Mouse (Mus musculus) adrenal gland, adult 18-20 months (tissue): ENCODE measurements around the gene Abca2. TPM values are rescaled to one million over a fixed set of nuclear protein-coding genes. Genes with fewer than 3 reads are reported as not detected.
A peak's percentile ranks its signal among the peaks of the same experiment; 100 is the strongest.

ENCODE experiments used
- DNase-seq, 2 experiments: peaks; one replicate each; pipeline ENCODE4 v3.0.0; 2021 to 2022; ENCODE audit warnings: low spot score in 2 of 2
- total RNA-seq, 2 experiments: library from RNA; stranded (reverse); gene quantifications; 1 replicate in 1 of 2; 2 replicates in 1 of 2; pipeline ENCODE4 v1.2.3; 2021

The Abca2 gene
- total RNA-seq, 2 experiments from 2014 or later, result 36.9 to 48.5 TPM

DNA sequence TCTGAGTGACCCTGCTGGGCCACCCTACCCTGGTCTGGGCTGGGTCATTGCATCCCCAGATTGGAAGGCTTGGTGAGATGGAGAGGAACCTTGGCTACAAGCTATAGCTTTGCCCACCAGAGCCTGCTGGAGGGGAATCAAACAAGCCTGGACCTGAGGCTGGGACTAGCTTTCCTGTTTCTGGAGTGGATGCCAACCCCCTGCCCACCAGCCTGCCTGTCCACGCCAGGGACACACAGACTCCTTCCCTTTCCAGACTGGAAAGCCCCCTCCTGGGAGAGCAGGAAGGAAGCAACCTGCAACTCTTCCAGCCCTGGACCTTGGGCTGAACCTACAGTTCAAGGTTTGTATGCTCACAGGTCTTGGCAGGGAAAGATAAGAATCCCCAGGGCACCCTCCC, 4.9 kb upstream of the Abca2 start:
- no peak for DNase-seq

DNA sequence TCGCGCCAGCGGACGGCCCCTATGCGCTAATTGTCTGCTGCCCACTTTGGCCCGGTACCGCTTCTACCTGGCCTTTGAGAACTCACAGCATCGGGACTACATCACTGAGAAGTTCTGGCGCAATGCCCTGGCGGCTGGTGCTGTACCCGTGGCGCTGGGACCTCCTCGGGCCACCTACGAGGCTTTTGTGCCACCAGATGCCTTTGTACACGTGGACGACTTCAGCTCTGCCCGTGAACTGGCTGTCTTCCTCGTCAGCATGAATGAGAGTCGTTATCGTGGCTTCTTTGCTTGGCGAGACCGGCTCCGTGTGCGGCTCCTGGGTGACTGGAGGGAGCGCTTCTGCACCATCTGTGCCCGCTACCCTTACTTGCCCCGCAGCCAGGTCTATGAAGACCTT, 3.0 kb upstream of the Abca2 start:
- DNase-seq, result no peak

GRCm38 (mm10) chr2:25426721-25427191, 1.7 kb upstream of the Abca2 start:
- peak; percentile 52 to 76 for DNase-seq

DNA sequence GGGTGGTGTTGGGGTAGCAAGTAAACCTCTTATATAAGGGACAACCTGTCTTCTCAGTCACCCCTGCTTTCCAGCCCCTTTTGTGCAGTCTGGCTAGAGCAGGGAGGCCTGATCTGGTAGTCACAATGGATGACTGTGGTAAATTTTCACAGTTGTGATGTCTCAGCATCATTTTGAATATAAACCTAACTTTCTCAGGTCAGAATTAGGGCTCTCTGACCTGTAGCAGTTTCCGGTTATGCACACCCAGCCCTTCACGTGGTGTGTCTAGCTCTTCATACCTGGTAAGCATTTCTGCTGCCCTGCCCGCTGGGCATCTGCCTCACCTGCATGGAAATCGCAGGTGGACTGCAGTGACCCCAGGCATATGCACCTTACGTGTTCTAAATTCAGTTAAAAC, 1.2 kb upstream of the Abca2 start:
- DNase-seq, result no peak

DNA sequence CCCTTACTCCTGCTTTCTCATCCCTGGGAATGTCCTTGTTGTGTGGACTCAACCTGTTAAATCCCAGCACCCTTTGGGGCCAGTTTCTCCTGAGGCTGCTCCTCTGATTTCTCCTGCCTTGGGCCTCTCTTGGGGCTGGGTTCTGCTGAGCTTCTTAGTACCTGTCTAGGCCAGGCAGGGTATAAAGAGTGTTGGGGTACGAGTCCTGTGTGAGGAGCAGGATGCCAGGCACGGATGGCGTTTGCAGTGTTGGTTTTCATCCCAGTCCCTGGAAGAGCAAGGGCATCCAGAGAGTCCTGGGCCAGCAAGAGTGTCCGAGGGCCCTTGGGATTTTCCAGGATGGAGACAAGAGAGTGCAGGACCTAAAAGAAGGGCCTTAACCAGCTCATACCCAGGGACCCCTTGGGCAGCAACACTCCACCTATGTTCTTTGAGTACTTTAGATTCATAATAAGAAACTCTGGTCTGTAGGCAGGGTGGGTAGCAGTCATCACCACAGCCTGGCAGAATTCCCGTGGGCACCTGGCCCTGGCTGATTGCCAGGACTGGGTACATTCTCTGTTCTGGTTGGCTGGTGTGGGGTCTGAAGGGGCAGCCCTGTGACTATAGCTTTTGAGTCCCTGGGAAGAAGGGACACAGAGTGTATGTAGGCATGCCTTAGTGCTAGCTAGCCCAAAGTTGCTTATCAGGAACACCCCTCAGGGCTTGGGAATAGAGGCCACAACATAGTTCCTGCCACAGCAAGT, 1.1 kb downstream of the Abca2 start:
- DNase-seq, result no peak

DNA sequence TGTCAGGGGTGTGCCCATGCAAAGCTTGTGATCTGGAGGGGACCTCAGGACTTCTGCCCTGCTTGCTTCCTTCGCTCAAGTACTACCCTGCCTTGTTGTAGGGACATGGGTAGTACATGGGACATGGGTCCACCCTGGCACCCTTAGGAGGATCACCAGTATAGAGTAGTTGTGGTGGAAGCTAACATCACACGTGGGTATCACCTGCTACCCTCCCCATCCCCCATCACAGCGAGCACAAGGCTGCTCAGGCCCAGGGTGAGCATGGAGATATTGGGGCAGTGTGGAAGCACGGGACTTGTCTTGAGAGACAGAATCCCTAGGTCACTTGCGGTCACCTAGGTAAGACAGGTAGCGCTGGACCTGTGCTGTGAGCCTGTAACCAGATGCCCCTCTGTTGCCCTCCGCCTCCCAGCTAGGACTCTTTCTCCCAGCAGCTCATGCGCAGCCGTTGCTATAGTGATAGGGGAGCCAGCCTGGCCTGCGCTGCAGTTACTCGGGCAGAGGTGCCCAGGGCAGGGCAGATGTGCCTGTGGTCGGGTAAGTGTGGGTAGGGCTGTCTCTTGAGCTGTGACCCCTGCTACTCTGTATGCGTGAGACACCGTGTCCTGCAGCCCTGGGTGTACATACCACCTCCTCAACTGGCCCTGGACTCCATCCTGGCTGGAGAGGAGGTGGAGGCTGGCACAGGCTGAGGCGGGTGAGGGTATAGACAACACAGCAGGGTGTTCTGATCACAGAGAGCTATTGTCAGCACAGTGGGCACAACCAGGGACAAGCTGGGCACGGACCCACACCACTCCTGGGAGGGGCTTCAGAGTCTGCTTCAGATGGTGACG, 2.1 kb downstream of the Abca2 start:
- DNase-seq, result no peak

GRCm38 (mm10) chr2:25431308-25431855, 2.9 kb downstream of the Abca2 start:
- DNase-seq, result no peak

DNA sequence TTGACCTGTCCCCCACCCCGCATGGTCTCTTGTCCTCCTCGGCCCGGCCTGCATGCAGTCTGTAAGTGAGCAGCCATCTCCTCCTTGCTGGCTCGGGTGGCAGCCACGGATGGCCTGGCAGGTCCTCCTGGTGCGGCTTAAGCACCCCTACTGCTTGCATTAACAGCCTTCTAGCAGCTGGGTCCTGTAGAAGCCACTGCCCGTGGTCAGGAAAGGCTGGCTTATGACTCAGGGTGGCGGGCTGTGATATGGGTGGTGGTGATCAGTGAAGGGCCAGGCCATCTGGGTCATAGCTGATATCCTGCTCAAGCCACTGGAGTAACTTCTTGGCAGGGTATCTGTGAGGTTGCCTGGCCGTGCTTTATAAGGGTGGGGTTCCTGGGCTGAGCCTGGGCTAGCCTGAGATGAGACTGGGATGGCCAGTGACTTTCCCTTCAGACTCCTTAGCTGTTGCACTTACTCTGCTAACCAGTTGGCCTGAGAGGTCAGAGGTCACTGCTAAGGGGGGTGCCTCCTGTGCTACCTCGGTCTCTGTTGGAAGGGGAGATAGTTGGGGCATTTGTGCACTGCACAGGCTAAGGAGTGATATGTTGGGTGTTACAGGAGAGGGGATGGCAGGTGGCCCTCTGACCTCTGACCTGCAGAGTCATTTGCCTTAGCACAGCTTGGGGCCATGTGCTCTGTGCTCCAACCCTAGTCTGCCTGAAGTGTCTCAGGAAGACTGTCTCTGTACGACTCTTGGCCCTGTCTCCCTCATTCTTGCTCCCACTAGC, 4.0 kb downstream of the Abca2 start:
- DNase-seq, result no peak

DNA sequence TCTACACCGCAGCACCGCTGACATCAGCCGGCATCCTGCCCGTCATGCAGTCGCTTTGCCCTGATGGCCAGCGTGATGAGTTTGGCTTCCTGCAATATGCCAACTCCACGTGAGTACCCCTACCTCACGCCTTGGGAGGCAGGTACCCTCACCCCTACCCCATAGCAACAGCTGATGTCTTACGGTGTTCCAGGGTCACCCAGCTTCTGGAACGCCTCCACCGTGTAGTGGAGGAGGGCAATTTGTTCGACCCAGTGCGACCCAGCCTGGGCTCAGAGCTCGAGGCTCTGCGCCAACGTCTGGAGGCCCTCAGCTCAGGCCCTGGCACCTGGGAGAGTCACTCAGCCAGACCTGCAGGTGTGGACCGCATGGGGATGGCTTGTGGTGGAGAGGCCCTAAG, 4.6 kb downstream of the Abca2 start:
- DNase-seq, result no peak

- DNase-seq, result no peak
Observed at GRCm38 (mm10) chr2:25434292-25434691, 5.8 kb downstream of the Abca2 start.

DNA sequence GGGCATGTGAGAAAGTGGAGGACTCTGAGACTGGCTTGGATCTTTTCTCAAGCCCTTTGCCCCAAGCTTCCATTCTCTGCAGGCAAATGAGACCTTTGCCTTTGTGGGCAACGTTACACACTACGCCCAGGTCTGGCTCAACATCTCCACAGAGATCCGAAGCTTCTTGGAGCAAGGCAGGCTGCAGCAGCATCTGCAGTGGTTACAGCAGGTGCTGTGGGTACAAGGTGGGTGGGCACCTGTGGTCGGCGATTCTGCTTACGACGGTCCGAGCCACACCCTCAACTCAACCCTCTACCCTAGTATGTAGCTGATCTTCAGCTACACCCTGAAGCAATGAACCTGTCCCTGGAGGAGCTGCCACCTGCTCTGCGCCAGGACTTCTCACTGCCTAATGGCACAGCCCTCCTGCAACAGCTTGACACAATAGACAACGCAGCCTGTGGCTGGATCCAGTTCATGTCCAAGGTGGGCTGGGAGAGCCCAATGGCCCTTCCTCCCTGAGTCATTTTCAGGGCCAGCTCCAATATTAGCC, 7.8 kb downstream of the Abca2 start:
- no peak for DNase-seq

DNA sequence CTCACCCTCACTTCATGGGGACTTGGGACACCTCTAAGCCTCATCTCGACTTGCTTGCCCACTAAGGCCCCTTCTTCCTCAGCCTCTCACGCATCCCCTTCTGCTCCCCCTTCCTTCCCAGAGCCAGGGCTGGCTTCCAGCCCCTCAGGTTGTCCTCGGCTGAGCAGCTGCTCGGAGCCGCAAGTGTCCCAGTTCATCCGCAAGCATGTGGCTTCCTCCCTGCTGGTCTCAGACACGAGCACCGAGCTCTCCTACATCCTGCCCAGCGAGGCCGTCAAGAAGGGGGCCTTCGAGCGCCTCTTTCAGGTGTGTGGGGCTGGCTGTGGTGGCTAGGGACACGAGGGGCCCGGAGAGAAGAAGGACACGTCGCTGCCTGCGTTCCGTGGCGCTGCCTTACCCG, 12.6 kb downstream of the Abca2 start:
- DNase-seq, result no peak

DNA sequence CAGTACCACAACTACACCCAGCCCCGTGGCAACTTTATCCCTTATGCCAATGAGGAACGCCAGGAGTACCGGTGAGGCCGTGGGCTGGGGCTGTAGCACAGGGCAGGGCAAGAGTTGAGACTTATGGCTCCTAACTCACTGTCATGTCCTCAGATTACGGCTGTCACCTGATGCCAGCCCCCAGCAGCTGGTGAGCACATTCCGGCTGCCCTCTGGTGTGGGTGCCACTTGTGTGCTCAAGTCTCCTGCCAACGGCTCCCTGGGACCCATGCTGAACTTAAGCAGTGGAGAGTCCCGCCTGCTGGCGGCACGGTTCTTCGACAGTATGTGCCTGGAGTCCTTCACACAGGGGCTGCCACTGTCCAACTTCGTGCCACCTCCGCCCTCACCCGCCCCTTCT, 14.2 kb downstream of the Abca2 start:
- DNase-seq, result no peak

DNA sequence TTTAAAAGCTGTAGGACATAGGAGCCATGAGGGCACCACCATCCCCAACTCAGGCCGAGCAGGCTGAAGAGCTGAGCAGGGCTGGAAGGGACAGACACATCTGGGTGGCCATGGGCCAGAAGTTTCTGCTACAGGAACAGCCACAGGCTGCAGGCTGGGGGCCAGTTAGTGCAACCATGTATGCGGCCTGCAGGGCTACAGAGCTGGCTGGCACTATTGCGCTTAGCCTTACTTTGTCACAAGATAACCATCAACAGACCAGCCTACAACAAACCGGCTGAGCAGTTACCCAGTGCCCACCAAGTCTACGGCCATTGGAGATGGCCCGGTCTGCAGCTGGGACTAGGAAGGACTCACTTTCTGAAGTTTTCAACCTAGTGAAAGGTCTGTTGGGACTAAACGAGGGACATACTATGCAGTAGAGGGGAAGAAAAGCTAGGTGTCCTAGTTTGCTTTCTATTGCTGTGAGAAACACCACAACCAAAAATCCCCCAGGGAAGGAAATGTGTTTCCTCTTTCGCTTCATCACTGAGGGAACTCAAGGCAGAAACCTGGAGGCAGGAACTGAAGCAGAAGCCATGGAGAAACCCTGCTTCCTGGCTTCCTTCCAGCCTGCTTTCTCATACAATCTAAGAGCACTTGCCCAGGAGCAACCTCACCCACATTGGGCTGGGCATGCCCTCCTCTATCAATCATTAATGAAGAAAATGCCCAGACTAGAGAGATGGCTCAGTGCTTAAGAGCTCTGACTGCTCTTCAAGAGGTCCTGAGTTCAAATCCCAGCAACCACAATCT, 22.5 kb downstream of the Abca2 start:
- no peak for DNase-seq

- no peak for DNase-seq
Observed at GRCm38 (mm10) chr2:25452951-25453350, 24.4 kb downstream of the Abca2 start.

DNA sequence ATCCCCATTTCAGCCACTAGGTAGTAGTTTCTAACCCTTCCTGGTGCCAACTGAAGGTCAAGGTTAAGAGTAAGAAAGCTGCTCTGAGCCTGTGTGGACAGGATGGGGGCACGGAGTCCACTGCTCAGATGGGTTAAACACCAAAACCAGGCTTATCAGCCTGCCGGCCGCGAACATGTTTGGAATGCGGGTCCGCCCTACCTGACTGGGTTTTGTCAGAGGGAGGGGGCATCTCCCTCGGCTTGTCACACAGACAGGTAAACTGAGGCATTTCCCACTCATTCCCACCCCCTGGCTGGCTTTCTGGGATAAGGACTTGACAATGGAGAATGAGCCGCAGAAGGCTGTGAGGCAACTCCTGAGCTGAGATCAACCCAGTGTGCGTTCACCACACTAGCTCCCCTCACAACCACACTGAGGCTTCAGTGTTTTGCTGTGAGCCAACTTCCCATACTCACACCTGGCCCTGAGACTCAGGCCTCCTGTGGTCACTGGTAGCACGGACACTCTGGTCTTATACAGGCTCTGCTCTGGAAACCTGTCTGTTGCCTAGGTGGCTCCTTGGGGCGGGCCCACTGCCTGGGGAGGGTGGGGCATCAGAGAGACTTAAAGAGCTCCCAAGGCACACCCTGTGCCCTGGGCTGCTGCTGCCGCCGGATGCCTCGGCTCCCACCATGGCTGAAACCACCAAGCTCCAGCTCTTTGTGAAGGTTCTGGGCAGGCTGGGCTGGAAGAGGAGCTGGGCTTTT, 27.9 kb downstream of the Abca2 start, which contains the start of gene Clic3:
Clic3 (plus strand) TSS at position 634 of the 749 bp plus-strand sequence.
- DNase-seq, result no peak

DNA sequence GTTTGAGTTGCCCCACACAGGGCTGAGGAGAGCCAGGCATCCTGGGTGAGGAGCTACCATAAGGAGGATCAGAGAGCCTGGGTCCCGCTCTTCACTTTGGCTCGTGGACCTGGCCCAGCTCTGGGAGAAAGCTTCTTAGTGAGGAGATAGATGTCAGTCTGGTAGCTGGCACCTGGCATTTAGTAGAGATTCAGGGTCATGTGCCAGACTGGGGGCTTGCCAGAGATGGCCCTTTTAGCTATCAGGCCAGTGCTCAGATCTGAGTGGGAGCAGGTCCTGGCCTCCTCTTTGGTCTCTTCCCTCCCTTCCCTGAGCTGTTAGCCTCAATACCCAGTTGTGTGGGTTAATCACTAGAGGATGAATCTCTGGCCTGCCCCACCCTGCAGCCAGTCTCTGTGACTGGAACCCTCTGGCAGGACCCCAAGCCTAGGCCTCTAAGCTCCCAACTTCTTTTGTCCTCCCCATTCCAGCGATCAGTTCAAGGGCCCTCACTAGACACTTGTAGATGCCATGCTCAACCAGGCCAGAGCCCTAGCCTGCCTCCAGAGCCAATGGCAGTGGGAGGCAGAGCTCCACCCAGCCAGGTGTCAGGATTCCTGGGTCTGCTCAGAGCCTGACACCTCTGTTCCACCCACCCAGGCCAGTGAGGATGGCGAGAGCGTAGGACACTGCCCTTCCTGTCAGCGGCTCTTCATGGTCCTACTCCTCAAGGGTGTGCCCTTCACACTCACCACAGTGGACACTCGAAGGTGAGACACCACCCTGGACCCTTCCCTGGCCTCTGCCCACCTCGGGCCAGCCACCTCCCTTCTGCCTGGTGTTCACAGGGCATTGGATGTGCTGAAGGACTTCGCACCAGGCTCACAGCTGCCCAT, 28.8 kb downstream of the Abca2 start:
- DNase-seq, result no peak

DNA sequence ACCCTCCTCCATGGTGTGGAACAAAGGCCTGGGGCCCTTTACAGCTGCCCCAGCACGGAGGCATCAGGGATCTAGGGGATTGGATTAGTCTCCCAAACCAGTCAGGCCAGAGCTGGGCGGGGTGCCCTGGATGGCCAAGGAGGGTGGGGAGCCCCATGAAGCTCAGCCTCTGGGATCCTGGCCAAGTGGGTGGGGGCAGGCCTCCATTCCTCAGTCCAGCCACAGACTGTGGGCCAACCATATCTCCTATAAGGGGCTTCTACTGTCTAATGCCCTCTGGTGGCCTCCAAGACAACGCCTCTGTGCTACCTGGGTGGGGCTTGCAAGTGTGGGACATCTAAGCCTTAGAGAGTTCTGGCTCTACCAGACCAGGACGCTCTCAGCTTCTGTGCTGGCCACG, 30.4 kb downstream of the Abca2 start:
- no peak for DNase-seq
